Mouse (Mus musculus) spleen, adult 2 months (tissue): Measurements from ENCODE around the gene Defb23.

ENCODE experiments used
- CTCF ChIP-seq: fragments of 200-500 bp; IDR thresholded peaks from 2 replicates; pipeline ENCODE4 v1.5.1; 2011; ENCODE audit warnings: mild to moderate bottlenecking, inconsistent platforms; ENCODE audit not compliant: insufficient read depth, insufficient read length, insufficient replicate concordance; ENCODE audit errors: extremely low read depth
- POLR2A ChIP-seq: fragments of 200-500 bp; IDR thresholded peaks from 2 replicates; pipeline ENCODE4 v1.6.1; 2011; ENCODE audit warnings: low read depth, low read length, inconsistent platforms

DNA sequence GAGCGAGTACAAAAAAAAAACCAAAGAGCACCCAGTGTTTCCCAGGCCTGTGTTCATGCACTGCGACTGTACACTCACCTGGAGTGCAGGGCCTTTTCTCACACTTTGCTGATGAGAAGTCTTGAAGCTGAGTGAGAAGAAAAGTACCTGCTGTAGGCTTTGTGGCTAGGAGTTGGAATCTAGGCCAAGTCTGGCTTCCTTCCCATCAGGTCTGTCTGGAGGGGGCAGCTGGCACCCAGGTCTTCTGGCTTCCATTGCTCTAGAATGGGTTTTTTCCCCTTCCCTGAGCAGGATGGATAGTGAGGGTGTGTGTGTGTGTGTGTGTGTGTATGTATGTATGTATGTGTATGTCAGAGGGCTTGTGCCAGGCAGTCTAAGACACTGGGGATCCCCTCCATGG lies 24.6 kb downstream of the Defb23 start:
- TF ChIP-seq CTCF: no peak
- TF ChIP-seq POLR2A: no peak
